Mouse (Mus musculus) midbrain, embryonic 16.5 days (tissue): ENCODE data around the gene Tdp1. TPM values are rescaled to one million over a fixed set of nuclear protein-coding genes. Genes with fewer than 3 reads are reported as not detected.

Source experiments
- ATAC-seq: fragments of 200-750 bp; cut with Nextera tagmentation; 2 replicates; pipeline ENCODE4 v1.8.0; 2017; ENCODE audit warnings: moderate TSS enrichment
- H3K27ac ChIP-seq: fragments of 300-500 bp; sonication (generic); 2 replicates; pipeline ENCODE4 v1.5.1; 2014; ENCODE audit warnings: mild to moderate bottlenecking, low read length, mixed read lengths
- H3K27me3 ChIP-seq: fragments of 300-500 bp; sonication (generic); 2 replicates; pipeline ENCODE4 v1.6.1; 2014; ENCODE audit warnings: low read depth, low read length, mixed read lengths; ENCODE audit not compliant: control insufficient read depth, insufficient read depth
- H3K36me3 ChIP-seq: fragments of 300-500 bp; sonication (generic); 2 replicates; pipeline ENCODE4 v1.6.1; 2014; ENCODE audit warnings: mild to moderate bottlenecking, low read length, moderate library complexity, mixed read lengths; ENCODE audit not compliant: control insufficient read depth, insufficient read depth
- H3K4me1 ChIP-seq: fragments of 300-500 bp; sonication (generic); 2 replicates; pipeline ENCODE4 v1.6.1; 2014; ENCODE audit warnings: mild to moderate bottlenecking, low read length, mixed read lengths; ENCODE audit not compliant: control insufficient read depth, insufficient read depth
- H3K4me2 ChIP-seq: fragments of 300-500 bp; sonication (generic); 2 replicates; pipeline ENCODE4 v1.6.1; 2014; ENCODE audit warnings: mild to moderate bottlenecking, low read length, mixed read lengths
- H3K4me3 ChIP-seq: fragments of 300-500 bp; sonication (generic); 2 replicates; pipeline ENCODE4 v1.5.1; 2014; ENCODE audit warnings: low read depth, mild to moderate bottlenecking, low read length, moderate library complexity, mixed read lengths
- H3K9ac ChIP-seq: fragments of 300-500 bp; sonication (generic); 2 replicates; pipeline ENCODE4 v1.6.1; 2014; ENCODE audit warnings: low read depth, low read length, mixed read lengths
- H3K9me3 ChIP-seq: fragments of 300-500 bp; sonication (generic); replicated peaks from 2 replicates; pipeline ENCODE4 v1.6.1; 2014; ENCODE audit warnings: mild to moderate bottlenecking, low read length, mixed read lengths; ENCODE audit not compliant: control insufficient read depth, poor library complexity, severe bottlenecking
- WGBS: fragments of 180-500 bp; shearing (Covaris S2); extraction: QIAGEN DNeasy Blood & Tissue Kit; methylation state at CpG from one replicate; pipeline ENCODE4 v1.1.7; 2014; 5-methylcytosine and 5-hydroxymethylcytosine counted together
- polyA plus RNA-seq: library from polyadenylated mRNA; unstranded; fragments of >200 nt; fragmentation: Nextera tagmentation; extraction: Ambion mirVana; gene quantifications from 2 replicates; pipeline ENCODE4 v1.2.1, GENCODE M21; 2015

Tdp1 gene
- polyA plus RNA-seq, 1 experiment from 2014 or later, result 49.6 TPM

DNA sequence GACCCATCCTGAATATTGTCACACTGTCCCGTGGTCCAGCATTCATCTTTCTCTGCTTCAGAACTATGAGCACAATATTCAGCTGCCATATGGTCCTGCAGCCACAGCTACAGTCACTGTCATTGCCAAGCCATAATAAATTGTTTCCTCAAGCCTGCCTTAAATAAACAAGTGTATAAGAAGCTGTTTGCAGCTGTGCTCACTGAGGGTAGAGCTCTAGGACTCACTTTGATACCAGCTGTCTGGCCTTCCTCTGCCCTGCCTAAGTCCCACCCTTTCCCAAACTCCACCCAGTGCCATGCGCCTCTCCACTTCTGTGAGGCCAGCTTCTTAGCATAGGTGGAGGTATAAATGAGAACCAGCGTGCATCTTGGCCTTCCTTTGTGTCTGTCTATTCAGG, 49.3 kb downstream of the Tdp1 start:
- Histone ChIP-seq H3K36me3 (peaks cover 18% of the 10 kb centered on the region), H3K9ac (no peak overlapping the region), H3K4me3 (no peak overlapping the region), H3K4me1 (no peaks in the 10 kb centered on the region), H3K4me2 (no peak overlapping the region), H3K9me3 (no peaks in the 10 kb centered on the region), H3K27ac (no peak overlapping the region), H3K27me3 (no peaks in the 10 kb centered on the region)
- 95% methylated on average over 3 of the region's 3 CpGs for WGBS
- ATAC-seq, result no peak

DNA sequence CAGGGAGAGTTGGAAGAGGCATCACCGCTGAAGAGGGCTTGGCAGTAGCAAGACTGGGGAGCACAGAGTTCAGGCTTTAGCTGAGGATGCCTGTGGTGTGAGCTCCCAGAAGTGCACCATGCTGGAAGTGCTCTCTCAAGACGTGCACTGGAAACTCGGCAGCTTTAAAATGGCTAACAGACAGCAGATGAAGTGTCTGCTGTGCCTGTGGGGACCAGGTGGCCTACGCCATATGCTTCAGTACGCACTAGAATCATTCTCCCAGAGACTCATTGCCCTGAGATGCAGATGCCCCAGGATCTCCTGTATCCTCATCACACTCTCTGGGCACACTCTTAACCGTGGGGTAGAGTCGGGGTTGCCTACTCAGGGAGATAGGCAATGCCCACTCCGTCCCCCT, 51.1 kb downstream of the Tdp1 start:
- H3K27me3 ChIP-seq, result no peaks in the 10 kb centered on the region
- no peak overlapping the region for H3K27ac ChIP-seq
- no peak overlapping the region for H3K4me2 ChIP-seq
- 97% methylated on average over 8 of the region's 8 CpGs for WGBS
- H3K9me3 ChIP-seq, result no peaks in the 10 kb centered on the region
- H3K4me3 ChIP-seq, result no peak overlapping the region
- peaks cover 15% of the 10 kb centered on the region for H3K36me3 ChIP-seq
- no peak overlapping the region for H3K9ac ChIP-seq
- no peaks in the 10 kb centered on the region for H3K4me1 ChIP-seq
- ATAC-seq, result no peak

GRCm38 (mm10) chr12:99938476-99938875, 54.2 kb downstream of the Tdp1 start:
- WGBS, result 89% methylated on average over 4 of the region's 4 CpGs
- Histone ChIP-seq H3K4me1 (no peaks in the 10 kb centered on the region), H3K27ac (no peak overlapping the region), H3K27me3 (no peaks in the 10 kb centered on the region), H3K4me2 (no peak overlapping the region), H3K36me3 (peaks cover 9% of the 10 kb centered on the region; the same call in 1 of the 2 replicates), H3K4me3 (no peak overlapping the region), H3K9me3 (no peaks in the 10 kb centered on the region), H3K9ac (no peak overlapping the region)
- no peak for ATAC-seq

DNA sequence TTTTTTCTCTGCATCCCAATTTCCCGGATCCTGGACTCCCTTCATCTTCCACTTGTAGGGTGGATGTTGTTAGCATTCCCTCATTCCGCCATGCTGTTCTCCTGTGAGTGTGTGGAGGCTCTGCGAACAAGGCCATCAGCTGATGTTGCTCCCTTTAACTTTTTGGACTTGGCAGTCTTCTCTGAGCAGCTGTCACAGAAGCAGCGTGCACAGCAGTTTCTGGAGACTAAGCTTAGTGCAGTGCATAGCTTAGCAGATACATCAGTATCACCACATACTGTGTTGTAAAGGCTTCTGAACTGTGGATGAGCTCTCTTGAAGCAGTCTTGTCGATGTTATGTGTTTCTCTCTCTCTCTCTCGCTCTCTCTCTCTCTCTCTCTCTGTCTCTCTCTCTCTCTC, 54.9 kb downstream of the Tdp1 start:
- Histone ChIP-seq H3K4me2 (no peak overlapping the region), H3K9ac (no peak overlapping the region), H3K4me1 (no peaks in the 10 kb centered on the region), H3K27ac (no peak overlapping the region), H3K4me3 (no peak overlapping the region), H3K36me3 (peaks cover 9% of the 10 kb centered on the region; the same call in 1 of the 2 replicates), H3K27me3 (no peaks in the 10 kb centered on the region), H3K9me3 (no peaks in the 10 kb centered on the region)
- ATAC-seq, result no peak
- WGBS, result 87% methylated on average over 6 of the region's 6 CpGs

- WGBS, result 75% methylated on average over 7 of the region's 7 CpGs
- H3K4me3 ChIP-seq, result no peak overlapping the region
- no peak overlapping the region for H3K9ac ChIP-seq
- no peaks in the 10 kb centered on the region for H3K27me3 ChIP-seq
- no peaks in the 10 kb centered on the region for H3K4me1 ChIP-seq
- no peak overlapping the region for H3K4me2 ChIP-seq
- ATAC-seq, result no peak
- H3K9me3 ChIP-seq, result no peaks in the 10 kb centered on the region
- peaks cover 9% of the 10 kb centered on the region; the same call in 1 of the 2 replicates for H3K36me3 ChIP-seq
- no peak overlapping the region for H3K27ac ChIP-seq
Observed at GRCm38 (mm10) chr12:99940704-99941103, 56.4 kb downstream of the Tdp1 start.

- H3K4me1 ChIP-seq, result no peaks in the 10 kb centered on the region
- no peak overlapping the region for H3K9ac ChIP-seq
- H3K4me2 ChIP-seq, result no peak overlapping the region
- H3K9me3 ChIP-seq, result no peaks in the 10 kb centered on the region
- no peak overlapping the region for H3K27ac ChIP-seq
- 0 out of 2 replicates have a peak, but pooled peaks cover 5% of the 10 kb centered on the region for H3K36me3 ChIP-seq
- 92% methylated on average over 8 of the region's 8 CpGs for WGBS
- H3K27me3 ChIP-seq, result no peaks in the 10 kb centered on the region
- no peak overlapping the region for H3K4me3 ChIP-seq
- no peak for ATAC-seq
Observed at GRCm38 (mm10) chr12:99942441-99942840, 58.1 kb downstream of the Tdp1 start.

- H3K27me3 ChIP-seq, result no peaks in the 10 kb centered on the region
- 0 out of 2 replicates have a peak, but pooled peaks cover under 1% of the 10 kb centered on the region for H3K4me1 ChIP-seq
- 54% methylated on average over 7 of the region's 7 CpGs for WGBS
- H3K36me3 ChIP-seq, result no peaks in the 10 kb centered on the region; the same call in 1 of the 2 replicates
- H3K4me3 ChIP-seq, result no peak overlapping the region
- no peak overlapping the region for H3K4me2 ChIP-seq
- no peaks in the 10 kb centered on the region for H3K9me3 ChIP-seq
- no peak overlapping the region for H3K9ac ChIP-seq
- no peak overlapping the region for H3K27ac ChIP-seq
- no peak for ATAC-seq
Observed at GRCm38 (mm10) chr12:99952928-99953327, 68.6 kb downstream of the Tdp1 start.

DNA sequence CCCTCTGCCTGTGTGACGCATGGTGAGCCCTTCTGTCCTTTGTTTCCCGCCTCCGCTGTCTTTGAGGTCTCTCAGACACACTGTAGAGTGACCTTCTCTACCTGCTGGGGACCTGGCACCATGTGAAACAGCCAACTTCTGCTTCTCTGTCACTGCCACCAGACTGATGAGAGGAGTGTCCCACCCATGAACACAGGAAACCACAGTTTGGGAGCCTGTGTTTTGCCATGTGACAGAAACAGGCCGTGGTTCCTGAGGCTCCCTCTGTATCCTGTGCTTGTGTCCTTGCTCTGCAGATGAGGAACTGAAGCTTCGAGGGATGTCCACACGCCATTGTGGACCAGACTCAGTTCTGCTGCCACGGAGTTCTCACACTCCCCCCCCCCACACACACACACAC, 72.1 kb downstream of the Tdp1 start:
- ATAC-seq, result no peak
- Histone ChIP-seq H3K4me3 (no peak overlapping the region), H3K27ac (no peak overlapping the region), H3K9me3 (no peaks in the 10 kb centered on the region), H3K27me3 (no peaks in the 10 kb centered on the region), H3K36me3 (no peaks in the 10 kb centered on the region; the same call in 1 of the 2 replicates), H3K4me1 (0 out of 2 replicates have a peak, but pooled peaks cover 2% of the 10 kb centered on the region), H3K4me2 (no peak overlapping the region), H3K9ac (no peak overlapping the region)
- 84% methylated on average over 7 of the region's 7 CpGs for WGBS

DNA sequence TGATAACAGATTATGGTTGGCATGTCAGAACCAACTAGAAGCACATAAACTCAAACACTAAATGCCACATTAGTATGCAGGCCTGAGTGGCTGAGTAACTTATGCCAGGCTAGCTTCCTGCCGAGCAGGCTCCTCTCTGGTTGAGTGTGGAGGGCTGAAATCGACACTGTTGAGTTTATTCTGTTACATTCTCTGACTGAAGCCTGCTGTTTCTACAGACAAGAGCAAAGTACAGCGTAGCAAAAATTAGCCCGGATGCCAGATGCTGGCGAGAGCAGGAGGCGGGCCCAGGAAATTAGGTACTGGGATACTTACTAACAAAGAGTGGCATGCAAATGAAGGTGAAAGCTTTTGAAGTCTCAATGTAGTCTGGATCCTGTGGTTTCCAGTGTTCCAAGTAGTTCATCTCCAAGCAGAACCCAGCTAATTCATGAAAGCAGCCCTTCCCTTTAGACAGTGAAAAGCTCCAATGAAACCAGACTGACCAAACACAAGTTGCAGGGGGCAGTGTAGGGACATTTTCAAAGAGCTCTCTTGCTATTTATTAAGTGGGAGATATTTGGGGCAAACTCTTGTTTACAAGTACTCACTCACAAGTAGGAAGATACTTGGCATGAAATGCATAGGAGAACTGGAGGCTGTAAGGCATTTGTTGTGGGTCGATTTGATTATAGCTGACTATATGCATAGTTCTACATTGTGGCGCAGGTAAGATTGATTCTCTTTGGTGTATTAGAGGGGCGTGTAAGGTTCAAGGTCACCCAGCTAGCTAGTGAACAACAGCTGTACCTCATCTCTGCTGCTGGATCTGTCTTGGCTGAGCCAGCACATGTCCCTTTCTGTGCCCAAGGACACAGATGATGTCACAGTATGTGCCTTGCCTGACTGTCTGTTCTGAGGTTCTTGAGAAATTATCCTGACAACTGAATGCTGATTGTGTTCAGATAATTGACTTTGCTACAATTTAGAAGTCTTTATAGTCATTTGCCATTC, 74.0 kb downstream of the Tdp1 start:
- 45% methylated on average over 9 of the region's 9 CpGs for WGBS
- no peaks in the 10 kb centered on the region for H3K9me3 ChIP-seq
- 0 out of 2 replicates have a peak, but pooled peaks cover 2% of the 10 kb centered on the region for H3K4me1 ChIP-seq
- H3K4me2 ChIP-seq, result no peak overlapping the region
- no peak overlapping the region for H3K27ac ChIP-seq
- no peak overlapping the region for H3K9ac ChIP-seq
- no peaks in the 10 kb centered on the region for H3K36me3 ChIP-seq
- ATAC-seq, result peak; percentile 44
- H3K27me3 ChIP-seq, result peaks cover 4% of the 10 kb centered on the region
- no peak overlapping the region for H3K4me3 ChIP-seq
